Mouse (Mus musculus) hindbrain, embryonic 14.5 days (tissue): ENCODE measurements at regions not wholly inside any gene's neighbourhood (a gene's known extent, or its start where the extent isn't known, plus 50 kb on each side); places are given as distances from the start of the nearest gene placed in this dataset.

Experiments used
- ATAC-seq: fragments of 200-750 bp; cut with Nextera tagmentation; 2 replicates; pipeline ENCODE4 v1.8.0; 2017; ENCODE audit warnings: moderate number of reproducible peaks, mild to moderate bottlenecking, moderate TSS enrichment, moderate library complexity; ENCODE audit not compliant: low FRiP score
- DNase-seq: peaks from one replicate; pipeline ENCODE4 v3.0.0-alpha.2; 2015; ENCODE audit warnings: low spot score
- H3K27ac ChIP-seq: fragments of 300-500 bp; sonication (generic); 2 replicates; pipeline ENCODE4 v1.5.1; 2014; ENCODE audit warnings: mild to moderate bottlenecking, moderate library complexity
- H3K27me3 ChIP-seq: fragments of 300-500 bp; sonication (generic); 2 replicates; pipeline ENCODE4 v1.6.1; 2014; ENCODE audit warnings: mild to moderate bottlenecking, low read length, mixed read lengths; ENCODE audit not compliant: control insufficient read depth, insufficient read depth
- H3K36me3 ChIP-seq: fragments of 300-500 bp; sonication (generic); replicated peaks from 2 replicates; pipeline ENCODE4 v1.6.1; 2014; ENCODE audit not compliant: control insufficient read depth, insufficient read depth
- H3K4me1 ChIP-seq: fragments of 300-500 bp; sonication (generic); replicated peaks from 2 replicates; pipeline ENCODE4 v1.6.1; 2014; ENCODE audit warnings: antibody characterized with exemption, low read length, mixed read lengths; ENCODE audit not compliant: control insufficient read depth, insufficient read depth
- H3K4me2 ChIP-seq: fragments of 300-500 bp; sonication (generic); replicated peaks from 2 replicates; pipeline ENCODE4 v1.6.1; 2014; ENCODE audit warnings: mild to moderate bottlenecking, moderate library complexity
- H3K4me3 ChIP-seq: fragments of 300-500 bp; sonication (generic); replicated peaks from 2 replicates; pipeline ENCODE4 v1.5.1; 2014; ENCODE audit warnings: mild to moderate bottlenecking, low read length
- H3K9ac ChIP-seq: fragments of 300-500 bp; sonication (generic); 2 replicates; pipeline ENCODE4 v1.6.1; 2014
- H3K9me3 ChIP-seq: fragments of 300-500 bp; sonication (generic); 2 replicates; pipeline ENCODE4 v1.6.1; 2016; ENCODE audit warnings: low read length; ENCODE audit not compliant: control insufficient read depth
- WGBS: fragments of 180-500 bp; shearing (Covaris S2); extraction: QIAGEN DNeasy Blood & Tissue Kit; methylation state at CpG from one replicate; pipeline ENCODE4 v1.1.7; 2014; 5-methylcytosine and 5-hydroxymethylcytosine counted together

DNA sequence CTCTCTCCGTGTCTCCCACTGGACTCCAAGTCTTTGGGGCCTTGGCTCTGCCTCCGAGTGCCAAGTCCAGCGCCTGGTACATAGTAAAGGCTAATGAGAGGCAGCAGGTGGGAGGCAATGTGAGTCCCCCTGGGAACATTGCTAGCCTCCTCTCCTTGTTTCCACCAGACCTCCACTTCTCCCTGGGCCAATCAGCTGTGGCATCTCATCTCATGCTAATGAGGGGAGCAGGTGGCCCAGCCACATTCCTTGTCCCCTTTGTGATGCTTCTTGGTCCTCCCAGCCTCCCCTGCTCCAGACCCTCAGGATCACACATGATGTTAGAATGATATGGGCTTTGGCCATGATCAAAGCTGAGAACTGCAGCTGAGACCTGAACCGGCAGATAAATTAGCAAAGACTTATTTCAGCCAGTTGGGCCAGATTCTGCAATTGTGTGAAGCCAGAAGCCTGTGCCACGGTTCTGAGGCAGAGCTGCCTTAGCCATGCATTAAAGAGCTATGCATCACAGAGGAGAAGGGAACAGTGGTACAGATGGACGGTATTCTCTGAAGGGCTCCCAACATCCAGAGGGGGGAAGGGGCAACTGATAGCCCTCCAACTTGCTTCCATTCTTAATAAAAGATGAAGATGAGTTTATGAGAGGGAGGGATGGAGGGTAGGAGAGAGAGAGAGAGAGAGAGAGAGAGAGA lies 208.0 kb upstream of the Id2 start:
- Histone ChIP-seq H3K27me3 (no peaks in the 10 kb centered on the region), H3K9me3 (no peaks in the 10 kb centered on the region), H3K27ac (0 out of 2 replicates have a peak overlapping the region, but pooled peaks have one; percentile 12), H3K9ac (no peak overlapping the region), H3K4me1 (no peaks in the 10 kb centered on the region), H3K36me3 (no peaks in the 10 kb centered on the region), H3K4me3 (no peak overlapping the region), H3K4me2 (no peak overlapping the region)
- WGBS, result 26% methylated on average over 6 of the region's 6 CpGs
- DNase-seq (no peak), ATAC-seq (peak; percentile 71; the same call in 1 of the 2 replicates)

GRCm38 (mm10) chr12:25303500-25304050 lies 206.6 kb upstream of the Id2 start:
- H3K9ac ChIP-seq, result no peak overlapping the region
- no peaks in the 10 kb centered on the region for H3K9me3 ChIP-seq
- H3K4me3 ChIP-seq, result no peak overlapping the region
- no peaks in the 10 kb centered on the region for H3K36me3 ChIP-seq
- no peak for DNase-seq
- ATAC-seq, result no peak
- H3K4me2 ChIP-seq, result no peak overlapping the region
- 32% methylated on average over 7 of the region's 7 CpGs for WGBS
- H3K4me1 ChIP-seq, result no peaks in the 10 kb centered on the region
- no peak overlapping the region for H3K27ac ChIP-seq
- H3K27me3 ChIP-seq, result no peaks in the 10 kb centered on the region

- 75% methylated on average over 9 of the region's 9 CpGs for WGBS
- H3K4me2 ChIP-seq, result no peak overlapping the region
- no peaks in the 10 kb centered on the region for H3K9me3 ChIP-seq
- H3K4me3 ChIP-seq, result no peak overlapping the region
- no peak overlapping the region for H3K27ac ChIP-seq
- ATAC-seq (no peak), DNase-seq (no peak)
- H3K4me1 ChIP-seq, result no peaks in the 10 kb centered on the region
- no peak overlapping the region for H3K9ac ChIP-seq
- H3K27me3 ChIP-seq, result no peaks in the 10 kb centered on the region
- no peaks in the 10 kb centered on the region for H3K36me3 ChIP-seq
These were observed 204.0 kb upstream of the Id2 start for GRCm38 (mm10) chr12:25300804-25301390.

DNA sequence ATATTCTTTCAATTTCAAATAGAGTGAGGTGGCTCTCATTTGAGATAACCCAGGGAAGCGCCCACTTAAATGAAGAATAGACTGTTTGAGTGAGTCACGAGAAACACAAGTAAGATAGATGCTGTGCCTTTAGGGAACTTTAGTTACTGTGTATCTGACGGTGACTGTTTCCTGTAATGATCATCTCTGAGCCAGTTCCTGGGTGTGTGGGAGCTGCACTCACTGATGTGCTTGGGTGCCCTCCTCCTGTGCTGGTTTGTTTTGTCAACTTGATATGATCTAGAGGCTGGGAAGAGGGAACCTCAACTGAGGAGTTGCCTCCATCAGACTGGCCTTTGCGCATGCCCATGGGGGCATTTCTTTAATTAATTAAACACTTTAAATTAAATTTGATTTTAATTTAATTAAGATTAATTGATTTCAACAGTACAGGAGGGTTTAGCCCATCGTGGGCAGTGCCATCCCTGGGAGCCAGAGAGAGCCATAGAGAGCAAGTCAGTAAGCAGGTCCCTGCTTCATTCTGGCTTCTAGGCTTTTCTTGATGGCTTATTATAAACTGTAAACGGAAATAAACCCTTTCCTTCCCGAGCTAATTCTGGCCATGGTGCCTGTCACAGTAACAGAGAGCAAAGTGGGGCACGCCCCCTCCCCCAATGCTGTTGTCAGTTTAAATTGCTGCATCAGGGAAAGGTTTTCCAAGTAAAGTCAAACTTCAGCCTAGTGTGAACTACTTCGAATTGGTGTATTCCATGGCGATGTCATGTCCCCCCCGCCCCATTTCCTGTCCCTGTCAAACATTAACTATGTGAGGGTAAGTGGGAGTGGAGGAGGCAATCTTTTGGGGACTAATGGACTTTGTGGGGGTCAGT lies 202.9 kb upstream of the Id2 start:
- Histone ChIP-seq H3K27me3 (no peaks in the 10 kb centered on the region), H3K27ac (no peak overlapping the region), H3K4me2 (no peak overlapping the region), H3K9me3 (no peaks in the 10 kb centered on the region), H3K9ac (no peak overlapping the region), H3K36me3 (no peaks in the 10 kb centered on the region), H3K4me3 (no peak overlapping the region), H3K4me1 (no peaks in the 10 kb centered on the region)
- 75% methylated on average over 11 of the region's 11 CpGs for WGBS
- no peak for ATAC-seq
- no peak for DNase-seq

- Histone ChIP-seq H3K27ac (no peak overlapping the region), H3K27me3 (no peaks in the 10 kb centered on the region), H3K9me3 (no peaks in the 10 kb centered on the region), H3K4me1 (peaks cover 2% of the 10 kb centered on the region), H3K4me2 (no peak overlapping the region), H3K36me3 (no peaks in the 10 kb centered on the region), H3K9ac (no peak overlapping the region), H3K4me3 (no peak overlapping the region)
- DNase-seq (no peak), ATAC-seq (no peak)
- 95% methylated on average over 3 of the region's 3 CpGs for WGBS
These were observed 201.8 kb upstream of the Id2 start for GRCm38 (mm10) chr12:25298766-25299165.

DNA sequence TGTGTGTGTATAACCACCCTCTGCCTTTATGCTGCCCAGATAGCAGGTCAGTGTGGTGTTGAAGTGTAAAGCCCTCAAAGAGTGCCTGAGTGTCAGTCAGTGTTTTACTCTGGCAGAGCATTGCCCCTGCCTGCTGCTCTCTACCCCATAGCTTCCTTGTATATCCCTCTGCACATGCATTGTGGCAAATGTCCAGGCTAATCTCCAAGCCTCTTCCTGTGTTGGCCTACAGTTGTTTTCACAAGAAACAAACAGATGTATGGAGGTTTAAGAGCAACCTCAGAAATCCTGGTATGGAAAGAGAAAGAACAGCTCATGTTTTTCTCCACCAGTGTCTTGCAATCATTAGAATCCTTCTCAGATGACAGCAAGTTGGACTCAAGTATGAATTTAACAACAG lies 201.0 kb upstream of the Id2 start:
- DNase-seq, result no peak
- H3K27ac ChIP-seq, result no peak overlapping the region
- H3K4me3 ChIP-seq, result no peak overlapping the region
- H3K4me1 ChIP-seq, result peaks cover 6% of the 10 kb centered on the region
- H3K4me2 ChIP-seq, result no peak overlapping the region
- no peaks in the 10 kb centered on the region for H3K36me3 ChIP-seq
- no peak for ATAC-seq
- H3K9me3 ChIP-seq, result no peaks in the 10 kb centered on the region
- H3K9ac ChIP-seq, result no peak overlapping the region
- no peaks in the 10 kb centered on the region for H3K27me3 ChIP-seq

GRCm38 (mm10) chr12:25296648-25297047 lies 199.7 kb upstream of the Id2 start:
- Histone ChIP-seq H3K27me3 (no peaks in the 10 kb centered on the region), H3K4me1 (peaks cover 6% of the 10 kb centered on the region), H3K9ac (no peak overlapping the region), H3K4me3 (no peak overlapping the region), H3K36me3 (no peaks in the 10 kb centered on the region), H3K9me3 (no peaks in the 10 kb centered on the region), H3K27ac (no peak overlapping the region), H3K4me2 (no peak overlapping the region)
- WGBS, result 96% methylated on average over 3 of the region's 3 CpGs
- DNase-seq (no peak), ATAC-seq (no peak)

GRCm38 (mm10) chr12:25294179-25295025 lies 197.5 kb upstream of the Id2 start:
- 48% methylated on average over 4 of the region's 4 CpGs for WGBS
- Histone ChIP-seq H3K4me2 (no peak overlapping the region), H3K36me3 (no peaks in the 10 kb centered on the region), H3K4me3 (no peak overlapping the region), H3K9me3 (no peaks in the 10 kb centered on the region), H3K27me3 (no peaks in the 10 kb centered on the region), H3K27ac (no peak overlapping the region; the same call in 1 of the 2 replicates), H3K9ac (no peak overlapping the region), H3K4me1 (peaks cover 6% of the 10 kb centered on the region)
- DNase-seq (no peak), ATAC-seq (no peak)
